Mouse (Mus musculus) heart, adult 2 months (tissue): ENCODE measurements around the gene Unc45a.

ENCODE experiments used
- EP300 ChIP-seq: fragments of 200-500 bp; IDR thresholded peaks from 2 replicates; pipeline ENCODE4 v1.6.1; 2011; ENCODE audit warnings: low read depth, low read length, control low read depth; ENCODE audit not compliant: insufficient read depth
- POLR2A ChIP-seq: fragments of 200-500 bp; IDR thresholded peaks from 2 replicates; pipeline ENCODE4 v1.6.1; 2011; ENCODE audit warnings: mild to moderate bottlenecking, low read depth, low read length, control low read depth; ENCODE audit not compliant: insufficient read depth

DNA sequence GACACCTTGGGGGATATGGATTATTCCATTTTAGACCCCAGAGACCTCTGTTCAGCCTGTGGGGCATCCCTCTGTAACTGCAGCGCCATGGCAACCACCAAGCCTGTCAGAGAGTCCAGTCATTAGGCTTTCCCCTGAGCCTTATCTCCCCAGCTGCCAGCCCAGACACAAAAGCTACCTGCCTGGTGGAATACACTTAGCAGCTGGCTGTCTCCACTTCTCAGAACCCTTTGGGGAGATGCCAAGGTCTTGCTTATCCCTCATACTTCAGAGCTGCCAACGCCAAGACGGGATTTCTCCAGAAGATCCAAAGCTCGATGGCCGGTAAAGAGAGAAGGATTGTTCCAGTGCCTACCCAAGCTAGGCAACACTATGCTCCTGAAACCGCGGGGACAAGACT lies 988 bp upstream of the Unc45a start:
- TF ChIP-seq POLR2A (no peak), EP300 (no peak)
